Mouse (Mus musculus) megakaryocyte, embryonic 14.5 days (primary cell): Measurements from ENCODE around the gene Slc5a4a.

Source experiments
- FLI1 ChIP-seq: IDR thresholded peaks from 2 replicates; pipeline ENCODE4 v1.6.1; 2012; ENCODE audit warnings: low read length, inconsistent platforms, mixed read lengths
- GATA1 ChIP-seq: IDR thresholded peaks from 3 replicates; pipeline ENCODE4 v1.6.1; 2012; ENCODE audit warnings: mixed read lengths, low read length, inconsistent platforms, borderline replicate concordance

GRCm38 (mm10) chr10:76201416-76201815 is 54.2 kb downstream of the Slc5a4a start:
- TF ChIP-seq GATA1 (no peak), FLI1 (no peak)
